Mouse (Mus musculus) CH12.LX (cell line): ENCODE measurements around the gene Ctbp2. TPM values are rescaled to one million over a fixed set of nuclear protein-coding genes. Genes with fewer than 3 reads are reported as not detected.

Source experiments
- DNase-seq: peaks from one replicate; pipeline ENCODE4 v3.0.0-alpha.2; 2013; ENCODE audit errors: extremely low read depth
- H3K27ac ChIP-seq: 2 replicates; pipeline ENCODE4 v1.5.1; 2012; ENCODE audit warnings: low read depth, mild to moderate bottlenecking, control low read depth, moderate library complexity; ENCODE audit not compliant: insufficient read depth
- H3K27me3 ChIP-seq: replicated peaks from 2 replicates; pipeline ENCODE3; 2012; ENCODE audit warnings: inconsistent platforms
- H3K36me3 ChIP-seq, 2 experiments: replicated peaks in 1 of 2; 2 replicates each; pipeline versions ENCODE3 to v1.6.1; 2012; ENCODE audit warnings: inconsistent platforms in 1 of 2, low read length in 1 of 2, mild to moderate bottlenecking in 1 of 2, mixed read lengths in 1 of 2, moderate library complexity in 1 of 2; ENCODE audit not compliant: control insufficient read depth in 1 of 2, insufficient read depth in 1 of 2
- H3K4me1 ChIP-seq, 2 experiments: 2 replicates each; pipeline ENCODE4 v1.6.1; 2012; ENCODE audit warnings: inconsistent platforms in 1 of 2, moderate library complexity in 1 of 2; ENCODE audit not compliant: insufficient read depth in 2 of 2, control insufficient read depth in 1 of 2
- H3K4me2 ChIP-seq: 2 replicates; pipeline ENCODE4 v1.6.1; 2012; ENCODE audit warnings: low read depth, mild to moderate bottlenecking, control low read depth; ENCODE audit not compliant: poor library complexity, insufficient read depth, severe bottlenecking
- H3K4me3 ChIP-seq, 3 experiments: fragments of 150-350 bp in 1 of 3; sonication (generic) in 1 of 3; replicated peaks in 1 of 3; 2 replicates each; pipeline versions ENCODE3 to v1.5.1; 2011 to 2012; ENCODE audit warnings: low read depth in 2 of 3, low read length in 2 of 3, mild to moderate bottlenecking in 2 of 3, moderate library complexity in 2 of 3, control low read depth in 1 of 3, improper control_type of control experiment in 1 of 3, inconsistent platforms in 1 of 3, mixed read lengths in 1 of 3; ENCODE audit not compliant: poor library complexity in 1 of 3
- H3K79me2 ChIP-seq: replicated peaks from 2 replicates; pipeline ENCODE4 v1.6.1; 2012; ENCODE audit warnings: mild to moderate bottlenecking, moderate library complexity; ENCODE audit not compliant: control insufficient read depth, poor library complexity, insufficient read depth, severe bottlenecking; ENCODE audit errors: extremely low read depth
- H3K9ac ChIP-seq: 2 replicates; pipeline ENCODE4 v1.6.1; 2012; ENCODE audit warnings: low read depth, mild to moderate bottlenecking, control low read depth, moderate library complexity; ENCODE audit not compliant: insufficient read depth
- H3K9me3 ChIP-seq: replicated peaks from 2 replicates; pipeline ENCODE3; 2012; ENCODE audit warnings: low read length, inconsistent platforms, mixed read lengths
- BHLHE40 ChIP-seq: IDR thresholded peaks from 2 replicates; pipeline ENCODE4 v1.6.1; 2011; ENCODE audit warnings: mild to moderate bottlenecking, low read depth, low read length, improper control_type of control experiment
- CHD2 ChIP-seq: IDR thresholded peaks from 2 replicates; pipeline ENCODE4 v1.6.1; 2011; ENCODE audit warnings: low read length, improper control_type of control experiment
- E2F4 ChIP-seq: IDR thresholded peaks from 2 replicates; pipeline ENCODE4 v1.6.1; 2011; ENCODE audit warnings: low read depth, low read length, improper control_type of control experiment; ENCODE audit not compliant: insufficient replicate concordance
- GABPA ChIP-seq: IDR thresholded peaks from 2 replicates; pipeline ENCODE4 v1.6.1; 2012; ENCODE audit warnings: low read depth, low read length, improper control_type of control experiment, inconsistent platforms; ENCODE audit not compliant: insufficient replicate concordance
- JUN ChIP-seq: IDR thresholded peaks from 2 replicates; pipeline ENCODE4 v1.6.1; 2011; ENCODE audit warnings: low read depth, mild to moderate bottlenecking, low read length, improper control_type of control experiment, moderate library complexity; ENCODE audit not compliant: insufficient read depth
- JUND ChIP-seq: conservative IDR thresholded peaks from 2 replicates; pipeline ENCODE4 v1.6.1; 2011; ENCODE audit warnings: low read depth, low read length, improper control_type of control experiment
- KAT2A ChIP-seq: IDR thresholded peaks from 2 replicates; pipeline ENCODE4 v1.6.1; 2012; ENCODE audit warnings: low read length, improper control_type of control experiment, inconsistent platforms; ENCODE audit not compliant: insufficient replicate concordance
- MAFK ChIP-seq: IDR thresholded peaks from 2 replicates; pipeline ENCODE4 v1.6.1; 2011; ENCODE audit warnings: low read length, improper control_type of control experiment; ENCODE audit not compliant: insufficient replicate concordance
- MAX ChIP-seq: IDR thresholded peaks from 2 replicates; pipeline ENCODE4 v1.6.1; 2011; ENCODE audit warnings: low read length, improper control_type of control experiment
- MEF2A ChIP-seq: IDR thresholded peaks from 2 replicates; pipeline ENCODE4 v1.6.1; 2014; ENCODE audit warnings: low read depth, mild to moderate bottlenecking, inconsistent platforms, low read length, improper control_type of control experiment, borderline replicate concordance
- NELFE ChIP-seq: IDR thresholded peaks from 2 replicates; pipeline ENCODE4 v1.6.1; 2011; ENCODE audit warnings: low read depth, low read length, improper control_type of control experiment
- NRF1 ChIP-seq: IDR thresholded peaks from 2 replicates; pipeline ENCODE4 v1.6.1; 2014; ENCODE audit warnings: low read depth, mild to moderate bottlenecking, inconsistent platforms, low read length, improper control_type of control experiment, moderate library complexity
- PAX5 ChIP-seq: IDR thresholded peaks from 2 replicates; pipeline ENCODE4 v1.6.1; 2012; ENCODE audit warnings: low read length, inconsistent platforms, mixed read lengths
- POLR2AphosphoS2 ChIP-seq: IDR thresholded peaks from 2 replicates; pipeline ENCODE4 v1.6.1; 2011; ENCODE audit warnings: low read depth, low read length, improper control_type of control experiment
- RAD21 ChIP-seq: IDR thresholded peaks from 2 replicates; pipeline ENCODE4 v1.6.1; 2011; ENCODE audit warnings: low read depth, mild to moderate bottlenecking, low read length, improper control_type of control experiment, moderate library complexity
- SMC3 ChIP-seq: IDR thresholded peaks from 2 replicates; pipeline ENCODE4 v1.6.1; 2011; ENCODE audit warnings: low read depth, low read length, improper control_type of control experiment
- TBP ChIP-seq: conservative IDR thresholded peaks from 2 replicates; pipeline ENCODE4 v1.6.1; 2011; ENCODE audit warnings: low read depth, low read length, improper control_type of control experiment
- TCF12 ChIP-seq: IDR thresholded peaks from 2 replicates; pipeline ENCODE4 v1.6.1; 2014; ENCODE audit warnings: low read depth, mild to moderate bottlenecking, inconsistent platforms, low read length, improper control_type of control experiment
- UBTF ChIP-seq: IDR thresholded peaks from 2 replicates; pipeline ENCODE4 v1.6.1; 2012; ENCODE audit warnings: low read depth, mild to moderate bottlenecking, inconsistent platforms, low read length, improper control_type of control experiment, moderate library complexity
- USF1 ChIP-seq: IDR thresholded peaks from 2 replicates; pipeline ENCODE4 v1.6.1; 2014; ENCODE audit warnings: low read depth, mild to moderate bottlenecking, inconsistent platforms, low read length, improper control_type of control experiment
- ZC3H11A ChIP-seq: IDR thresholded peaks from 2 replicates; pipeline ENCODE4 v1.6.1; 2012; ENCODE audit warnings: low read depth, mild to moderate bottlenecking, inconsistent platforms, low read length, improper control_type of control experiment
- ZNF384 ChIP-seq: IDR thresholded peaks from 2 replicates; pipeline ENCODE4 v1.6.1; 2012; ENCODE audit warnings: low read depth, low read length, improper control_type of control experiment, inconsistent platforms
- dilution Hi-C: fragments of 300-500 bp; cut with MboI; formaldehyde crosslinking; loops from 2 replicates; pipeline ENCODE4 v1.14.3; 2020; ENCODE audit warnings: low sequenced_read_pairs; ENCODE audit not compliant: extremely low pct_unique_long_range_greater_than_20kb, extremely low pct_ligation_motif_present
- in situ Hi-C: fragments of 300-500 bp; cut with MboI; formaldehyde crosslinking; loops from 3 replicates; pipeline ENCODE4 v1.14.3; 2019; ENCODE audit warnings: low sequenced_read_pairs, low pct_ligation_motif_present, low pct_unique_long_range_greater_than_20kb, mixed read lengths
- polyA plus RNA-seq: library from polyadenylated mRNA; unstranded; fragments of >175 nt; gene quantifications from 2 replicates; pipeline ENCODE4 v1.2.1, GENCODE M21; 2012; ENCODE audit warnings: low read depth; ENCODE audit not compliant: insufficient read length
- total RNA-seq, 2 experiments: library from RNA; depleted of rRNA; stranded (reverse); fragments of 300-350 nt in 1 of 2; fragments of >200 nt in 1 of 2; gene quantifications; 2 replicates each; pipeline ENCODE4 v1.2.3; 2012 to 2014

Gene Ctbp2
- total and polyA plus RNA-seq, 3 experiments: 0.59 to 1.1 (median 0.68) TPM

DNA sequence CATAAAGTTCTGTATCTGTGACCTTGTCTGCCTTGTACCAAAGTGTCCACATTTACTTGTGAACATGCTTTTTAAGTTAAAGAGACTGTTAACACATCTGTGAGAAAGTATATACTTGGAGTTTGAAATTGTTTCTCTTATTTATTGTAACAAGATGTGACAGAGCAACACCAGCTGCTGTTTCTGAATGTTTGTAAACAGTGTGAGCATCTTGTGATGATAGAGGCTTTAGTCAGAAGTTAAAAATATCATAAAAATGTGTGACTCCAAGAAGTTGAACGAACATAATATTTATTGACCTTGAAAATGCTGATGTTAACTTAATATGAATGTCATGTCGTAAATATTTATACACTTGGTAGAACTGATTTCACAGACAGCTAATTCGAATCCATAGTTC, 173.5 kb downstream of the Ctbp2 start (continued):
- TF ChIP-seq POLR2AphosphoS2: no peak

GRCm38 (mm10) chr7:132949968-132950367, 174.2 kb downstream of the Ctbp2 start:
- Histone ChIP-seq H3K79me2 (peaks cover 13% of the 10 kb centered on the region), H3K9me3 (no peaks in the 10 kb centered on the region), H3K36me3 (peaks cover 0 to 8% of the 10 kb centered on the region in 2 experiments), H3K9ac (no peak overlapping the region), H3K27ac (no peak overlapping the region), H3K4me1 (peaks cover 0 to 9% of the 10 kb centered on the region in 2 experiments; a peak in 2 of 4 replicates), H3K4me2 (no peak overlapping the region), H3K27me3 (no peaks in the 10 kb centered on the region), H3K4me3 (no peak overlapping the region)
- TF ChIP-seq RAD21: no peak
- TF ChIP-seq NELFE: no peak
- TF ChIP-seq UBTF: no peak
- TF ChIP-seq E2F4: no peak
- TF ChIP-seq MAX: no peak
- no peak for TF ChIP-seq SMC3
- no peak for TF ChIP-seq BHLHE40
- TF ChIP-seq TBP: no peak
- in situ Hi-C loops (no loop called here), dilution Hi-C loops (no loop called here)
- DNase-seq: no peak

- no peak for TF ChIP-seq KAT2A
- TF ChIP-seq BHLHE40: no peak
- TF ChIP-seq ZC3H11A: no peak
- no peak for TF ChIP-seq USF1
- TF ChIP-seq MAFK: no peak
- no peak for TF ChIP-seq PAX5
- no peak for TF ChIP-seq POLR2AphosphoS2
- TF ChIP-seq SMC3: no peak
- TF ChIP-seq ZNF384: no peak
- no peak for TF ChIP-seq UBTF
- no peak for TF ChIP-seq CHD2
- TF ChIP-seq TCF12: no peak
- no peak for TF ChIP-seq JUND
- TF ChIP-seq NRF1: no peak
- TF ChIP-seq JUN: no peak
- TF ChIP-seq GABPA: no peak
- no peak for TF ChIP-seq MEF2A
- no peaks in the 10 kb centered on the region for H3K4me1 ChIP-seq
- H3K9ac ChIP-seq: no peak overlapping the region
- H3K9me3 ChIP-seq: no peaks in the 10 kb centered on the region
- no peak overlapping the region for H3K27ac ChIP-seq
- in situ Hi-C loops (no loop called here), dilution Hi-C loops (no loop called here)
- no peak overlapping the region for H3K4me2 ChIP-seq
- no peaks in the 10 kb centered on the region for H3K36me3 ChIP-seq
- H3K4me3 ChIP-seq: no peak overlapping the region
- peaks cover 17% of the 10 kb centered on the region for H3K79me2 ChIP-seq
- DNase-seq: no peak
- H3K27me3 ChIP-seq: no peaks in the 10 kb centered on the region
These were observed 183.6 kb downstream of the Ctbp2 start for GRCm38 (mm10) chr7:132940569-132940968.
